Mouse (Mus musculus): ENCODE data around the gene Tfip11.
A peak's percentile ranks its signal among the peaks of the same experiment; 100 is the strongest.

The Tfip11 gene

GRCm38 (mm10) chr5:112320379-112320778 lies 5.8 kb upstream of the Tfip11 start:
- no peak for DNase-seq (ENCODE audit: low read depth, low spot score)

- no peak for DNase-seq (ENCODE audit: low read depth, low spot score)
Observed at GRCm38 (mm10) chr5:112320936-112321335, 5.2 kb upstream of the Tfip11 start.

- DNase-seq (ENCODE audit: low read depth, low spot score): no peak
Observed at GRCm38 (mm10) chr5:112321376-112321775, 4.8 kb upstream of the Tfip11 start.

GRCm38 (mm10) chr5:112323246-112323645 lies 2.9 kb upstream of the Tfip11 start:
- no peak for DNase-seq (ENCODE audit: low read depth, low spot score)

DNA sequence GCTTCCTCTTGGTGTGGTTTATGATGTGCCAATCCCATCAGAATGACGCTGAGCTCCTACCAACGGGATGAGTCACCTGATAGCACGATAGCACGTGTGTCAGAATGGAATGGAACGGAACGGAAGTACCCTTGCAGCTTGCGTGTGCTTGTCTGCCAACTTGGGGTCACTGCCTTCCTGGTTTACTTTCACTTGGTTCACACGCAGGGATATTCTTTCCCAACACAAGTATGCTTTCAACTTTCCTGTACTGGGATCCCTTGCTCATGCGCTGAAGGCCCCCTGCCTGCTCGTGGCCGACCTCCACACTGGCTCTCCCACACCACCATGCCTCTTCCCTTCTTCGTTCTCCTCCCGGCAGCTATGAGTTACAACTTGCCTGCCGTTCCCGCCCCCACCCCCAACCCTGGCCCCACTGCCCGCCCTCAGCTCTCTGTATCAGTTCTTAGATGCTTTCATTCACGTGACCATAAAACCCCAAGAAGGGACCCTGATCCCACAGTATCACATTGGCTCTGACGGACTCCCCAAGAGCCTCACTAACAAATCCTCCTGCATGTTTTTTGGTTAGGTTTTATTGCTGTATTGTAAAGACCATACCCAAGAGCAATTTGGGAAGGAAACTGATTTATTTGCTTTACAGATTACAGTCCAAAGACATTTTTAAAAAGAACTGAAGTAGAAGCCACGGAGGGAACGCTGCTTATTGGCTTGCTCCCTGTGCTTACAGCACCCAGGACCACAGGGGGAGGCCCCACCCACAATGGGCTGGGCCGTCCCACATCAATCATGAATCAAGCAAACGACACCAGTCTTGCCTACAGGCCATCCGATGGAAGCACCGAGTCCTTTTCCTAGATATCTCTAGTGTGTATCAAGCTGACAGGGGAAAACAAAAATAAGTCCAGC lies 1.3 kb upstream of the Tfip11 start:
- DNase-seq (ENCODE audit: low read depth, low spot score): peak; percentile 89

GRCm38 (mm10) chr5:112326446-112327009 lies 370 bp downstream of the Tfip11 start:
- DNase-seq (ENCODE audit: low read depth, low spot score): no peak

DNA sequence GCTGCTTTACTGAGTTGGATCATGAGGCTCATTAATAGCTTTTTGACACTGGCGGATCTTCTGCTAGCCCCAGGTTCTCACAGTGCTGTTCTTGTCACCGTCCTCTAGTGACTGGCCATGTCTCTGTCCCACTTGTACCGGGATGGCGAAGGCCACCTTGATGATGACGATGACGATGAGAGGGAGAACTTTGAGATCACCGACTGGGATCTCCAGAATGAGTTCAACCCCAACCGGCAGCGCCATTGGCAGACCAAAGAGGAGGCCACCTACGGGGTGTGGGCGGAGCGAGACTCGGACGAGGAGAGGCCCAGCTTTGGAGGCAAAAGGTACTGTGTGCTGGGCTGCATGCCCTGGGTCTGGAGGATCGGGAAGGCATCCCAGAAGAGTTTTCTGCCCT lies 1.7 kb downstream of the Tfip11 start:
- DNase-seq (ENCODE audit: low read depth, low spot score): no peak

GRCm38 (mm10) chr5:112329805-112330564 lies 3.8 kb downstream of the Tfip11 start:
- no peak for DNase-seq (ENCODE audit: low read depth, low spot score)

DNA sequence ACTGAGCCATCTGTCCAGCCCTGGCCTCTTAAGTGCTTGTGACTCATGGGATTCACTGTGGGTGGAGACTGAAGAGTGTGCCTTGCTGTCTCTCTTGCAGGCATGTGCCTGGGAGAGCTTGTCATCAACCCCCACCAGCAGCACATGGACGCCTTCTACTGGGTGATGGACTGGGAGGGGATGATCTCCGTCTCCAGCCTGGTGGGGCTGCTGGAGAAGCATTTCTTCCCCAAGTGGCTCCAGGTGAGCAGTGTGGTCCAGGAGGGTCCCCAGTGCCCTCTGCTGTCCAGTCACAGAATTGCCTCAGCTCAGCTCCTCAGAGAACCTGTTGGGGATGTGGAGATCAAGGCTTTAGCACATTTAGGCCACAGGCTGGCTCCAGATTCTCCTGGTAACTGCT lies 9.3 kb downstream of the Tfip11 start:
- peak; percentile 84 for DNase-seq (ENCODE audit: low read depth, low spot score)

DNA sequence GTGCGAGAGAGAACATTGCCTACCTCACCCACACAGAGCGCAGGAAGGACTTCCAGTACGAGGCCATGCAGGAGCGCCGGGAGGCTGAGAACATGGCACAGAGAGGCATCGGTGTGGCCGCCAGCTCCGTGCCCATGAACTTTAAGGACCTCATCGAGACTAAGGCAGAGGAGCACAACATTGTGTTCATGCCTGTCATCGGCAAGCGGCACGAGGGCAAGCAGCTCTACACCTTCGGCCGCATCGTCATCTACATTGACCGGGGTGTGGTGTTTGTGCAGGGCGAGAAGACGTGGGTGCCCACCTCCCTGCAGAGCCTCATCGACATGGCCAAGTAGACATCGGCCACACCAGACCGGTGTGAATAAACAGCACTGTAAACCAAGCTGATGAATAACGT lies 10.8 kb downstream of the Tfip11 start:
- no peak for DNase-seq (ENCODE audit: low read depth, low spot score)

- DNase-seq (ENCODE audit: low read depth, low spot score): no peak
Observed at GRCm38 (mm10) chr5:112339215-112339614, 13.1 kb downstream of the Tfip11 start.

GRCm38 (mm10) chr5:112342463-112343204 lies 16.5 kb downstream of the Tfip11 start, which contains the start of the genes Srrd and Hps4:
Gene Srrd (minus strand): TSS chr5:112343040.
Gene Hps4 (plus strand): TSS chr5:112343083.
- DNase-seq (ENCODE audit: low read depth, low spot score): peak; percentile 96

DNA sequence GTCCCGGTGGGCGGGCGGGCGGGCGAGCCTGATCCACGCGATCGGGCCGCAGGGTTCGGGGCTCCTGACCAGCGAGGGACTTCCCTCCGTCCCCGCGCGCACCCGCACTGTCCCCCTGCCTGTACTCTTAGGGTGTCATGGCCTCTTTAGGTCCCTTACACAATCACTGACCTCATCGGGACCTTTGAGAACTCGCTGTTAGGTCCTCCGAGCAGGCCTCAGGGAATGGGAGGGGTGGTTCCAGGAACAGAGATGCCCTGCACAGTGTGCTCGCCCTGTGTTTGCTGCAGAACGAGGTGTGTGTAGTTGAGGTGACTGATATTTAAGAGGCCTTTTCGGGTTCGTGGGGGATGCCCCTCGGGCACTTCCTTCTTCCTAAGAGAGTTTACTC lies 17.0 kb downstream of the Tfip11 start:
- DNase-seq (ENCODE audit: low read depth, low spot score): no peak

- DNase-seq (ENCODE audit: low read depth, low spot score): no peak
Observed at GRCm38 (mm10) chr5:112344092-112344960, 18.2 kb downstream of the Tfip11 start.

DNA sequence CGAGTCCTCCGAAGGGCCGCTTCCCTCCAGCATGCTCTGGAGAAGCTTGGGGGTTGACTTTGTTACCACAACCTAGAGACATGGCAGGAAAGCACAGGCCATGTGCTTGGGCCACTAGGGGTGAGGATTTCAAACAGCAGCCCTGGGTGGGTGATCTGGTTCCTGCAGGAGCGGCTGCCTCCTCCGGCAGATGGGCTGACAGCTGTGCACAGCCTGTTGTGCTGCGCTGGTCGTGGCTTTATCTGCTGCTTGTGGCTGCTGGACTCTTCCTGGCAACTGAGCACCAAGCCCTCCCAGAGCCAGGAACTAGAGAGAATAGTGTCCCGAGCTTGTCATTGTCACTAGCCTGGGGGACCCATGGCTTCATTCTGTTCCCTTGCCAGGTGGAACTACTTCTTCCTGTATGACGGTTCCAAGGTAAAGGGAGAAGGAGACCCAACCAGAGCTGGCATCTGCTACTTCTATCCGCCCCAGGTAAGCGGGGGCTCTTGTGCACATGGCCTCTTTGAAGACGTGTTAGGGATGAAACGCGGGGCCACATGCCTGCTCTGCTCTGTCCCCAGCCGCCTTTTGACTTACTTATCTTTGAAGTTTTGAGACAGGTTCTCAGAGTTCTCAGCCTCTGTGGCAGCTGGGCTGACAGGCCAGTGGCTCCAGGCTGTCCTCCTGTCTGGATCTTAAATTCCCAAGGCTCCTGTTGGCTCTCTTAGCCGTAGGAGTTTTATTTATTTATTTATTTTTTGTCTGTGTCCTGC lies 20.2 kb downstream of the Tfip11 start:
- no peak for DNase-seq (ENCODE audit: low read depth, low spot score)

- DNase-seq (ENCODE audit: low read depth, low spot score): no peak
Observed at GRCm38 (mm10) chr5:112349169-112349568, 23.0 kb downstream of the Tfip11 start.

DNA sequence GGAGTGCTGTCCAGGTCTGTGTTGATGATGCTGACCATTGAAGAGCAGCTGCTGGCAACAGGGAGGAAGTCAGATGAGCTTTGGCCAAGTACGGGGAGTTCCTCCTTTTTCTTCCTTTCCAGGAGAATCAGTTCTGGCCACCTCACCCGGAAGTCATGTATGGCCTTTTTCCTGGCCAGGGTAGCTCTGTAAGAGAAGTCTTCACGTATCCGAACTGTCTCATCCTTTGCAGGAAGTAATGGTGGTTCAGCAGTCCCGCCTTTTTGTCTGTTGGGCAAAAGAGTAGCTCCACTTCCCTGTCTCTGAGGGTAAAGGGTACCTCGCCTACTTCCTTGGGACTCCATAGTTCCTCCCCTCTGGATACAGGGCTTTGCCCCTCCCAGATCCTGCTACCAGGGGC lies 29.3 kb downstream of the Tfip11 start:
- DNase-seq (ENCODE audit: low read depth, low spot score): no peak

GRCm38 (mm10) chr5:112355910-112356309 lies 29.8 kb downstream of the Tfip11 start, which contains the start of gene Gm6583:
Gene Gm6583 (minus strand): TSS chr5:112356033.
- no peak for DNase-seq (ENCODE audit: low read depth, low spot score)

DNA sequence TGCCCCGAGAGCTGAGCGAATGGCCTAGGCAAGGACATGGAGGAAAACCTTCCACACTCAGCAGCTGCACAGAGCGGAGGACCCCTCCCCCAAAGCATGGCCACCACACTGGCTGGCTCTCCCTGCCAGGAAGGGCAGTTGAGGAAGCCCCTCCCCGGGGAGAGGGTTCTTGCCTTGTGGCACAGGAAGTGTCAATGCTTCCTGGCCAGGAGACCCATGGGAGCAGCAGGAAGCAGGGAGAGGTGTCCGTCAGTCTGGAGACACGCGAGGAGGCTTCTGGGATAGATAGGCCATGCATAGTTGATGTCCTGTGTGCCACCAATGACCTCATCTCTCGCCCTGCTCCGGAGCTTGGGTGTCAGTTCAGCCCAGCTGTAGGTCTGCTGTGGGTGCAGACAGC lies 30.2 kb downstream of the Tfip11 start:
- no peak for DNase-seq (ENCODE audit: low read depth, low spot score)

DNA sequence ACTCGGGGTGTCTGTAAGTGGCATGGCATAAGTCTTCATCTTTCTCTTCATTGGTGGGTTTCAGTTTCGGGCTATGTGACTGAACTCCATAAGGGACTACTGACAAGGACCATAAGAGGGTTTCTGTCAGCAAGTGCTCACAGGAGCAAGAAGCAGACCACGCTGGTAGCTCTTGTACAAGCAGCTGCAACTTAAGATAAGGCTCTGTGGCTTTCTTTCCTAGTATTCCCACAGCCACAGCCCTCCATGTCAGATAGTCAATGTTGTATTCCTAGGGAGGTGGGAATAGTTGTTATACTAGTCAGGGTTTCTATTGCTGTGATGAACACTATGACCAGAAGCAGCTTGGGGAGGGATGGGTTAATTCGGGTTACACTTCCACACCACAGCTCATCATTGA lies 33.4 kb downstream of the Tfip11 start:
- no peak for DNase-seq (ENCODE audit: low read depth, low spot score)
